Mouse (Mus musculus): ENCODE data around the gene Rcn3.
A peak's percentile ranks its signal among the peaks of the same experiment; 100 is the strongest.

Rcn3 gene

GRCm38 (mm10) chr7:45046853-45047350, 45.1 kb downstream of the Rcn3 start:
- DNase-seq, result no peak

DNA sequence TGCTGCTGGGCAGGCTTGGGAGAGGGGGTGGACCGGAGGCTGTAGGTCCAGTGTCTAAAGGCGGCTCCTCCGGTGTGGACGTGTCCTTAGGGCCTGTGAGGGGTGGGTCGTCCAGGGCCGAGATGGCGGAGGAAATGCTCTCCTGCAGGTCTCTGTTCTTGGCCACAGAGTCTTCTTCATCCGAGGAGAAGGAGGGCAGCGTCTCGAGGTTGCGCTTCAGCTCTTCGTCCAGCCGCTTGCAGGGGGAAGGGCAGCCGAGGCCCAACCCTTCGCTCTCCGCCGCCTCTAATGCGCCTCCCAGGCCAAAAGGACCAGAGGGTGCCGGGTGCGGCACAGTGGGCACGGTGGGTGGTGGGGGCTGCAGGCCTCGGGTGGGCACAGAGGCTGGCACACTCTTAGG, 46.3 kb downstream of the Rcn3 start:
- DNase-seq, result no peak

DNA sequence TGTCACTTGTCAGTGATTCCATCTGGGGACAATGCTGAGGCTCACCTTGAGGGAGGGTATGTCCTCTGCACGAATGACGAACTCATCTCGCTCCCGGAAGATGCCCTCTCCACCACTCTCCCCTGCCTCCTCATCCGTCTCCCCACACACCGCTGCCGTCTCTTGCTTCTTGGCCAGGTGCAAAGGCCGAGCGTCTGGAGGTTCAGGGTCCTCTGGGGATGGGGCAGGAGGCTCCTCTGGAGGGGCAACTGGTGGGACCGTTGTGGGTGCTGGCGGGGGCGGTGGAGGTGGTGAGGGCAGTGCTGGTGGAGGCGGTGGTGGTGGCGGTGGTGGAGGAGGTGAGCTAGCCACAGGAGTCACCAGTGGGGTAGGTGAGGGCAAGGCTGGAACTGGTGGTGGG, 48.7 kb downstream of the Rcn3 start:
- DNase-seq, result no peak

DNA sequence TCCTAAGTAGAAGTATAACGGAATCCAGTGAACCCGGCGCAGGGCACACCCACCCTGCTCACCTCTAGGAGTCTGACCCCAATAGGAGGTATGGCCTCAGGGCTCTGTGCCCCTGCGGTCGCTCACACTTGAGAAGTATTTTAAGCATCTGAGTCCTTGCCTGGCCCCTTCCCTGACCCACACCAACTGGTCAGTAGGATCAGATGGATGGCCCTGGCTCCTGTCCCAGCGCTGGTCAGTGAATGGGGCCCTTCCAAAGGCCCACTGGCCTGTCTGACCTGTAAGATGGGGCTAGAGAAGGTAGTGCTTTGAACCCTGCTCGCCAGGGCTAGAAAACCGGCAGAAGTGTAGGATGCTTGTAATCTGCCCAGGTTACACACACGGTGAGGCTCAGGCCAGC, 51.2 kb downstream of the Rcn3 start:
- DNase-seq, result no peak

GRCm38 (mm10) chr7:45038411-45038810, 53.6 kb downstream of the Rcn3 start:
- no peak for DNase-seq

DNA sequence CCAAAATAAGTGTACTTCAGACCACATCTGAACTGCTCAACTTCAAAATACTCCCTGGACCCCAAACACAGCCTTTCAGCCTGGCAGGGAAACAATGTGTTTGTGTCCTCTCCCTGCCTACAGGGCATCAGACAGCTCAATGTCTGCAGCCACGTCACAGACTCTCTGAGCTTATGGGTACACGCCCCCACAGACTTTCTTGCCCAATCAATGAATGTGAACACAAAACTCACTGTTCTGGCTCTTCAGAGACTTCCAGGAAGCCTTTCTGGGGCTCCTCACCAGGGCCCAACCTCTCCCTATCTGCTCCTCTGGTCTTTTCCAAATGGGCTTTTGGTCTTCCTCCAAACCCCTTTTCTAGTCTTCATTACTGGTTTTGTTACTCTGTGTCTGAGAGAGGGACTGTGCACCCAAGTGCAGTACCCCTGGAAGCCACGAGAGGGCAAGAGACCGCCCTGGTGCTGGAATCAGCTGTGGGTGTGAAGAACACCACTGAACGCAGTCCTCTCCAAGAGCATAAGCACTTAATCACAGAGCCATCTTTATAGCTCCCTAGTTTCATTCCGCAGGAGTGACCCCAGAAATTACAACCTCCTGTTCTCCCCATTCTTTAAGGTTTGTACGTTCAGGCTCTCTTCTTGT, 54.2 kb downstream of the Rcn3 start:
- peak; percentile 69 for DNase-seq

- no peak for DNase-seq
Observed at GRCm38 (mm10) chr7:45036702-45037101, 55.3 kb downstream of the Rcn3 start.

DNA sequence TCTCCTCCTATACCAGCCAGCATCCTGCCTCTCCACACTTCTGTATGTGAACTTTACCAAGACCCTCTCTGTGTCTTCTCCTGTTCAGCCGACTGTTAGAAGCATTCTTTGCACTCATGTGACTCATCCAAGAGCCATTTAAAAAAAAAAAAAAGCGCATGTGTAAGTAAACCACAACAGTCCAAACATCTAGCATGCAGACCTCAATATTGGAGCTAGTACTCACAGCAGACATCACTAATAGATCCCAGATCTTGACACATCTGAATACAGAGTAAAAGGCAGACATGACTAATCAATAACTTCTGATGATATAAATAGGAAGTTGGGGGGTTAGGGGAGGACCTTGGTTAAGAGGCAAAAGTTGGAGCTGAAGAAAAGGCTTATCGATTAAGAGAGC, 56.4 kb downstream of the Rcn3 start:
- DNase-seq, result no peak

DNA sequence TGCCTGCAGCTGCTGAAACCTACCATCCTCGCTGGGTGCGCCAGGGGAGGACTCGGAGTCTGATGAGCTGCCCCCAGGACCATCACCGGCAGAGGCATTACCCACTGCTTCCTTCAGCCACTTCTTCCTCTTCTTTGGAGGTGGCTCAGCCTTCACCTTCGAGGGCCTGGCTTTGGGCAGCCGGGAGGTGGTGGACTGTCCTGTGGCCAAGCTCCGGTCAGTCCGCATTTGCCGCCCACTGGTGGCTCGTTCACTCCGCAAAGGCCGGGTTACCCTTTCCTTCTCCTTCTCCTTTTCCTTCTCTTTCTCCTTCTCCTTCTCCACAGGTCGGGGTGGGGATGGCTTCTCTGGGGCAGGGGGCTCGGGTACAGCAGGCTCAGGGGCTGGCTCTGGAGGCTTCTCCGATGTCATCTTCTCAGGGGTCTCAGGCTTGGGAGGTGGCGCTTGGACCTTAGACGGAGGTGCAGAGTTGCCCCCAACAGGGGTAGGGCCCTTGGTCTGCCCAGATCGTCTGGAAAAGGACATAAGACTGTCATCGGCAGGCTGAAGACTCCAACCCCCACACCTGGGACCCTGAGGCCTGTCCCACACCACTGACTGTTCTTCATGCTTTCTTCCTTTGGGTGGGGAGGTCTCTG, 58.2 kb downstream of the Rcn3 start:
- no peak for DNase-seq

Data from liver (tissue).